Mouse (Mus musculus): ENCODE measurements at regions not wholly inside any gene's neighbourhood (a gene's known extent, or its start where the extent isn't known, plus 50 kb on each side); places are given as distances from the start of the nearest gene placed in this dataset.

GRCm38 (mm10) chr16:76905205-76905996 is 108.1 kb upstream of the Usp25 start:
- TF ChIP-seq CTCF (IDR thresholded peaks at IDR 0.05; ENCODE audit: extremely low read depth, insufficient read depth, insufficient read length, insufficient replicate concordance) (no peak), POLR2A (IDR thresholded peaks at IDR 0.05; ENCODE audit: low read depth, low read length) (no peak)
